Mouse (Mus musculus) adrenal gland, postnatal 25 days (tissue): ENCODE measurements around the gene Plekhg1. TPM values are rescaled to one million over a fixed set of nuclear protein-coding genes. Genes with fewer than 3 reads are reported as not detected.
A peak's percentile ranks its signal among the peaks of the same experiment; 100 is the strongest.

Source experiments
- DNase-seq: peaks from one replicate; pipeline ENCODE4 v3.0.0; 2021; ENCODE audit warnings: mixed read lengths
- total RNA-seq: library from RNA; stranded (reverse); gene quantifications from 2 replicates; pipeline ENCODE4 v1.2.3, GENCODE M21; 2021

Plekhg1 gene
- total RNA-seq, 1 experiment from 2014 or later = 6.6 TPM

GRCm38 (mm10) chr10:3830618-3831017 is 90.5 kb downstream of the Plekhg1 start:
- DNase-seq = no peak

- no peak for DNase-seq
Observed at GRCm38 (mm10) chr10:3831597-3832351, 91.6 kb downstream of the Plekhg1 start.

GRCm38 (mm10) chr10:3834060-3834459 is 93.9 kb downstream of the Plekhg1 start:
- DNase-seq = no peak

- no peak for DNase-seq
Observed at GRCm38 (mm10) chr10:3834678-3835077, 94.5 kb downstream of the Plekhg1 start.

GRCm38 (mm10) chr10:3835616-3836015 is 95.5 kb downstream of the Plekhg1 start:
- DNase-seq = peak; percentile 58

- no peak for DNase-seq
Observed at GRCm38 (mm10) chr10:3839748-3840432, 99.7 kb downstream of the Plekhg1 start.

GRCm38 (mm10) chr10:3844430-3844829 is 104.3 kb downstream of the Plekhg1 start:
- DNase-seq = no peak

GRCm38 (mm10) chr10:3847021-3847420 is 106.9 kb downstream of the Plekhg1 start:
- DNase-seq = no peak

GRCm38 (mm10) chr10:3851461-3851860 is 111.3 kb downstream of the Plekhg1 start:
- DNase-seq = no peak

GRCm38 (mm10) chr10:3852733-3853132 is 112.6 kb downstream of the Plekhg1 start:
- no peak for DNase-seq

GRCm38 (mm10) chr10:3857912-3858311 is 117.7 kb downstream of the Plekhg1 start:
- DNase-seq = no peak

GRCm38 (mm10) chr10:3858437-3858836 is 118.3 kb downstream of the Plekhg1 start:
- DNase-seq = no peak

GRCm38 (mm10) chr10:3858961-3859714 is 119.0 kb downstream of the Plekhg1 start:
- DNase-seq = no peak

GRCm38 (mm10) chr10:3863411-3864195 is 123.4 kb downstream of the Plekhg1 start:
- no peak for DNase-seq

- DNase-seq = no peak
Observed at GRCm38 (mm10) chr10:3864196-3864540, 124.0 kb downstream of the Plekhg1 start.

- no peak for DNase-seq
Observed at GRCm38 (mm10) chr10:3867298-3867697, 127.1 kb downstream of the Plekhg1 start.

GRCm38 (mm10) chr10:3870828-3871227 is 130.7 kb downstream of the Plekhg1 start:
- DNase-seq = no peak

GRCm38 (mm10) chr10:3873467-3873866 is 133.3 kb downstream of the Plekhg1 start:
- DNase-seq = no peak

GRCm38 (mm10) chr10:3877852-3878535 is 137.8 kb downstream of the Plekhg1 start:
- DNase-seq = no peak

- no peak for DNase-seq
Observed at GRCm38 (mm10) chr10:3881179-3881578, 141.0 kb downstream of the Plekhg1 start.

GRCm38 (mm10) chr10:3888510-3888909 is 148.3 kb downstream of the Plekhg1 start:
- DNase-seq = no peak
